Mouse (Mus musculus) testis, adult 2 months (tissue): ENCODE measurements around the gene Nrip1.

Source experiments
- CTCF ChIP-seq: fragments of 200-500 bp; IDR thresholded peaks from 2 replicates; pipeline ENCODE4 v1.5.1; 2012; ENCODE audit warnings: low read depth, mild to moderate bottlenecking, inconsistent platforms, low read length, moderate library complexity; ENCODE audit not compliant: control insufficient read depth, insufficient read depth, insufficient replicate concordance
- POLR2A ChIP-seq: fragments of 200-500 bp; IDR thresholded peaks from 2 replicates; pipeline ENCODE4 v1.6.1; 2012; ENCODE audit warnings: low read depth, mild to moderate bottlenecking, inconsistent platforms, low read length, moderate library complexity; ENCODE audit not compliant: control insufficient read depth

DNA sequence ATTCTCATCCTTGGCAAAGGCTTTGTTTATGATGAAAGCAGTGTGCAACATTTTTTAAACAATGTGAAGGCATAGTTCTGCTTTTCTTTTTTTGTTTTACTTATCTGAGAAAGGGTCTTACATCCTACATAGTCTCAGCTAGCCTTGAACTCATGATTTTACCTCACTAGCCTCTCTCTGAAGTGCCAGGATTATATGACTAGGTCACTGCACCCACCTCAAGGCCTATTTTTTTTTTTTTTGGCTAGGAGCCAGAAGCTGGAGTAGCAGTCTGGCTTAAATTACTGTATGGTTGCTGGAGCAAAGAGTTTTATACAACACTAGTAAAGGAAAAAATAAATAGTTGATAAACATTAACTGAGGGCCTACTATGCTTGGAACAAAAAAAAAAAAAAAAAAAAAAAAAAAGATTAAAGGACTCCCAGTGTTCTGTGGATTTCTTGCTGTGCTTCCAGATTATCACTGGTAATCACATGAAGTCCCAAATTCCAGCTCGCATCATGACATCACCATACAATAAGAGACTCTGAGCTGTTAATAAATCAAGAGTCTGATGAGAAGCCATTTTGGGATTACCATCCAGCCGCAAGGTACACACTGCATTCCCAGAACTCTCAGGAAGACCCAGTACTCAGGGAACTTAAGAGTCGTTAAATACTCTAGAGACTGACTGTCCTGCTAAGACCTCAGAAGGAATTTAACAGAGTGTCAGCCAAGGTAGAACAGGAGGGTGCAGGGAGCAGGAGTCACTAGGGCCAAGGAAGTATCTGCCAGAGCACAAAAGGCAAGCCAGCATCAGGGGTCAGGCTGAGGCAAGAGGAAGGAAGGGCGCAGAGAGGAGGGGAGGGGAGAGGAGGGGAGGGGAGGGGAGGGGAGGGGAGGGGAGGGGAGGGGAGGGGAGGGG lies 49.0 kb downstream of the Nrip1 start:
- TF ChIP-seq CTCF (no peak), POLR2A (no peak)
